Mouse (Mus musculus) common myeloid progenitor, adult 5-6 weeks (primary cell): ENCODE data around the gene Pex14. TPM values are rescaled to one million over a fixed set of nuclear protein-coding genes. Genes with fewer than 3 reads are reported as not detected.

Experiments used
- ATAC-seq: replicated peaks from 2 replicates; pipeline ENCODE4 v1.8.0; 2016; ENCODE audit warnings: low read depth, mild to moderate bottlenecking, moderate TSS enrichment, inconsistent platforms; ENCODE audit not compliant: poor library complexity, severe bottlenecking
- total RNA-seq: library from RNA; stranded (forward); fragments of 200-1000, 187-1606 nt; gene quantifications from 2 replicates; pipeline ENCODE4 v1.2.3, GENCODE M21; 2017

Pex14 gene
- total RNA-seq, 1 experiment from 2014 or later = 12.1 TPM

- no peak for ATAC-seq
Measured at GRCm38 (mm10) chr4:148930721-148931229, 168.9 kb downstream of the Pex14 start.

GRCm38 (mm10) chr4:148928876-148929275 is 170.8 kb downstream of the Pex14 start:
- ATAC-seq = no peak

GRCm38 (mm10) chr4:148928316-148928715 is 171.4 kb downstream of the Pex14 start:
- ATAC-seq = no peak

GRCm38 (mm10) chr4:148926459-148926858 is 173.2 kb downstream of the Pex14 start:
- no peak for ATAC-seq

GRCm38 (mm10) chr4:148925589-148926359 is 173.9 kb downstream of the Pex14 start:
- no peak for ATAC-seq

GRCm38 (mm10) chr4:148923976-148924375 is 175.7 kb downstream of the Pex14 start:
- no peak for ATAC-seq

- no peak for ATAC-seq
Measured at GRCm38 (mm10) chr4:148923414-148923813, 176.3 kb downstream of the Pex14 start.

- ATAC-seq = no peak
Measured at GRCm38 (mm10) chr4:148922221-148922700, 177.4 kb downstream of the Pex14 start.

GRCm38 (mm10) chr4:148920610-148921009 is 179.1 kb downstream of the Pex14 start:
- ATAC-seq = 0 out of 2 replicates have a peak, but pooled peaks have one; percentile 48

GRCm38 (mm10) chr4:148918707-148919447 is 180.8 kb downstream of the Pex14 start:
- ATAC-seq = no peak

- ATAC-seq = no peak
Measured at GRCm38 (mm10) chr4:148915849-148916248, 183.8 kb downstream of the Pex14 start.

- ATAC-seq = peak; percentile 95
Measured at GRCm38 (mm10) chr4:148914863-148915622, 184.6 kb downstream of the Pex14 start.

- ATAC-seq = no peak
Measured at GRCm38 (mm10) chr4:148912826-148913590, 186.7 kb downstream of the Pex14 start.

- no peak for ATAC-seq
Measured at GRCm38 (mm10) chr4:148912134-148912533, 187.5 kb downstream of the Pex14 start.

Other genes starting within 250 kb of the Pex14 start
- gene Dffa, start 4.3 kb upstream of the Pex14 start, total RNA-seq = 19.1 and 22.9 TPM in 2 replicates
- gene Cort, start 26.9 kb upstream of the Pex14 start, total RNA-seq = not detected in 2 replicates
- gene Cenps, start 37.8 kb upstream of the Pex14 start, total RNA-seq = 16.2 and 32.3 TPM in 2 replicates
- gene Pgd, start 66.9 kb upstream of the Pex14 start, total RNA-seq = 47.9 and 56.8 TPM in 2 replicates
- gene Kif1b, start 207.8 kb upstream of the Pex14 start, total RNA-seq = 6.0 and 6.6 TPM in 2 replicates